10 mouse cellular contexts compared by ENCODE assay signal in the genomic region with DNA sequence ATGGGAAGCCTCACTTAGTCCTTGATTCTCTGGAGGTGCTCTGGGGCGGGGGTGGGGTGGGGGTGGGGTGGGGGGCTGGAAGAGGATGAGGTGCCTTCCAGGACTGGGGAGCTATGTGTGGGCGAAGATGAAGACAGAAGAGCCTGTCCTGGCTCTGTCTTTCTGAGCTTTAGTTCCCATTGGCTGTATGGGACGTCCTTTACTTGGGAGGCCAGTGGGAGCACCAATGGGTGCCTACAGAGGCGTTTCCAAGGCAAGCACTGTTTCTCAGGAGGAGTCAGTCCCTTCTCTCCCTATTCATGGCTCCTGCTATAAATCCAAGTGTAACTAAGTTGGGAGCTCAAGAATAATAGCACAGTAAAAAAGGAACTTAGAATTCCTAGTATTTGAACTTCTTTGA.
DNase-seq lines count a peak whose midpoint lies in the region; ATAC-seq and TF ChIP-seq lines count a peak whose summit lies in the region.
"Had no signal": no experiment of that assay in that cellular context is flagged by ENCODE, and none has a peak within 500 bp of the region (broad histone marks: within the 10 kb centered on the region; RNA-seq: fewer than 3 reads in every experiment).

No protein-coding gene starts in this region.

- no peaks in the 10 kb centered on the region for H3K9me3 ChIP-seq in kidney, embryonic 14.5 days (ENCODE audit: control insufficient read depth, low read length)
- H3K9me3 ChIP-seq in forebrain, embryonic 13.5 days (replicated peaks) = no peaks in the 10 kb centered on the region

- intact Hi-C loops in left cerebral cortex, postnatal 25 days (cut with DNase I) = no loop called here

- H3K4me1 ChIP-seq in kidney, embryonic 14.5 days (ENCODE audit: control insufficient read depth, insufficient read depth, low read length) = 0 out of 2 replicates have a peak, but pooled peaks cover 4% of the 10 kb centered on the region
- H3K4me1 ChIP-seq in forebrain, embryonic 13.5 days = peaks cover 9% of the 10 kb centered on the region

- 66% methylated on average over 4 of the region's 4 CpGs for WGBS in kidney, embryonic 14.5 days
- 62% methylated on average over 4 of the region's 4 CpGs for WGBS in forebrain, embryonic 13.5 days

- ATAC-seq in kidney, embryonic 14.5 days (ENCODE audit: low FRiP score, low TSS enrichment) = no peak
- no peak for ATAC-seq in monocyte, adult 5-6 weeks (replicated peaks; ENCODE audit: insufficient number of reproducible peaks, low FRiP score, low TSS enrichment, poor library complexity, severe bottlenecking)
- ATAC-seq in forebrain, embryonic 13.5 days = no peak

- H3K27ac ChIP-seq in kidney, embryonic 14.5 days (ENCODE audit: low read depth, low read length) = no peak overlapping the region
- H3K27ac ChIP-seq in forebrain, embryonic 13.5 days = no peak overlapping the region
- H3K27ac ChIP-seq: kidney, postnatal 0 days had no signal

- no peak overlapping the region for H3K4me3 ChIP-seq in kidney, embryonic 14.5 days (ENCODE audit: low read length)
- H3K4me3 ChIP-seq in forebrain, embryonic 13.5 days = no peak overlapping the region

- peak; percentile 3 for DNase-seq in kidney, adult 18-20 months
- peak; percentile 61 for DNase-seq in NIH3T3 (ENCODE audit: low read depth)
- peak; percentile 50 for DNase-seq in brain, embryonic 14.5 days (ENCODE audit: low read depth)
- peak; percentile 12 to 57 for DNase-seq in left cerebral cortex, postnatal 25 days (ENCODE audit: low spot score in 2 of 2)
- no peak for DNase-seq in frontal cortex, postnatal 36 days (ENCODE audit: low spot score in 2 of 2)
- DNase-seq: lung, embryonic 14.5 days had no signal

- no peak overlapping the region for H3K9ac ChIP-seq in kidney, embryonic 14.5 days (ENCODE audit: low read depth, low read length)
- no peak overlapping the region for H3K9ac ChIP-seq in forebrain, embryonic 13.5 days
- H3K9ac ChIP-seq: lung, embryonic 14.5 days had no signal

- TF ChIP-seq POLR2A in brain, embryonic 14.5 days (IDR thresholded peaks at IDR 0.05; ENCODE audit: borderline replicate concordance, extremely low read depth, insufficient read depth, insufficient read length, poor library complexity, severe bottlenecking) = no peak

- no peaks in the 10 kb centered on the region for H3K36me3 ChIP-seq in kidney, embryonic 14.5 days (ENCODE audit: control insufficient read depth, insufficient read depth, low read length)
- H3K36me3 ChIP-seq in forebrain, embryonic 13.5 days (ENCODE audit: poor library complexity, severe bottlenecking) = no peaks in the 10 kb centered on the region

- no peak overlapping the region for H3K4me2 ChIP-seq in kidney, embryonic 14.5 days (replicated peaks; ENCODE audit: low read depth, low read length)
- no peak overlapping the region for H3K4me2 ChIP-seq in forebrain, embryonic 13.5 days
- H3K4me2 ChIP-seq: lung, embryonic 14.5 days had no signal

- H3K27me3 ChIP-seq in kidney, embryonic 14.5 days (ENCODE audit: control insufficient read depth, insufficient read depth, low read length) = no peaks in the 10 kb centered on the region
- H3K27me3 ChIP-seq in forebrain, embryonic 13.5 days = no peaks in the 10 kb centered on the region

- TF ChIP-seq CTCF in brain, embryonic 14.5 days (IDR thresholded peaks at IDR 0.05; ENCODE audit: borderline replicate concordance, extremely low read depth, insufficient read depth, insufficient read length) = no peak

Comparison
In these comparisons a context has a peak if more than half of its experiments do, and no peak if none do; other contexts are left out.
1. DNase-seq: peak in kidney, adult 18-20 months (single experiment), NIH3T3 (single experiment), brain, embryonic 14.5 days (single experiment) and left cerebral cortex, postnatal 25 days (2 of 2); none in frontal cortex, postnatal 36 days (0 of 2).